Mouse (Mus musculus): ENCODE results near the gene Ift43.

Gene Ift43

DNA sequence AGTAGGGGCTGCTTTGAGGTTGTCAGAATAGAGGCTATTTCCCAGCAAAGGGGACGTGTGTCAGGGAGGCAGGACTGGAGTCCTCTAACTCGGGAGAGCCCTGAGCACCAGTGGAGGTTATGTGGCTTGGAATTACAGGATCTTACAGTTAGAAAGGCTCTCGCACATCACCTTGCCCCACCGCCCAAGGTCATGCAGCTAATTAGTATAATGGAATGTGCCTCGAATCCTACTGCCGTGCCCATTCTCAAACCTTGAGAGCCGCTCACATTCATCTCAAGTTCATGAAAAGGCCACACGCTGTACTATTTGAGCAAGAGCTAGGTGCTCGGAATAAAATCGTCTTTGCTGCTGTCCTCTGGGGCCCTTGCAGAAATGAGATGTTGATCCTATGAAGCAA lies 47.4 kb downstream of the Ift43 start:
- DNase-seq (ENCODE audit: low spot score), result no peak

DNA sequence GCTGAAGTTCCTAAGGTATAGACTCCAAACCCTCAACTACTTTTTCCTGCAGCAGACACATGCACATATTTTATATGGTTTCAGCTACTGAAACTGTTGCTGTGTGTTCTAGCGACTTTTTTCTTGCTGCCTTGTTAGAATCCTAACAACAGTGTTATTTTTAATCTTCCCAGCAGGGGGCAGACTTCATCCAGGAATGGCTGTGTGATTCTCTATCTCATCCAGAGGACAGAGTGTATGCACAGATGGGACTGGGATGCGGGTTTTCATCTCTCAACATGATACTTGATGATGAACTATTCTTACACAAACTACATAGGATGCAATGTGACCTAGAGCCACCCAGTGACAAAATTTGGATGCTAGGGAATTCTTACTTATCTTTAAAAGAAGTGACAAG lies 50.5 kb downstream of the Ift43 start:
- peak; percentile 89 for DNase-seq (ENCODE audit: low spot score)

DNA sequence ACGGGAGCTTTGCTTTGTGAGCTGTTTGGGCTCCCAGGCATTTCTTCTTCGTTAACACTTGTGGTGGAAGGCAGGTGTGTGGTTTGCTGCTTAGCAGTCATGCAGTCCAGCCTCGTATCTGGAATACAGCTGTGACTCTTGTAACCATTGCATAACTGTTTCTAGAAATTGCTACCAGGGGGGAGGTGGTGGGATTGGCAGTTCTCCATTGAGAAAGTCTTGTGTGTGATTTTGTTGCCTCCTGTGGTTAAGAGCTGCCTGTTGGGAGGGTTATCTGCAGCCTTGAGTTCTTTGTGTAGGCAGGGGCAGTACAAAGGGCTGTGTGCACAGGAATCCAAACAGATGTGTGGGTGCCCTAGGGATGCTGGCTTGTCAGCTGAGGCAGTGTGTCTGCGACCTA lies 53.4 kb downstream of the Ift43 start:
- no peak for DNase-seq (ENCODE audit: low spot score)

DNA sequence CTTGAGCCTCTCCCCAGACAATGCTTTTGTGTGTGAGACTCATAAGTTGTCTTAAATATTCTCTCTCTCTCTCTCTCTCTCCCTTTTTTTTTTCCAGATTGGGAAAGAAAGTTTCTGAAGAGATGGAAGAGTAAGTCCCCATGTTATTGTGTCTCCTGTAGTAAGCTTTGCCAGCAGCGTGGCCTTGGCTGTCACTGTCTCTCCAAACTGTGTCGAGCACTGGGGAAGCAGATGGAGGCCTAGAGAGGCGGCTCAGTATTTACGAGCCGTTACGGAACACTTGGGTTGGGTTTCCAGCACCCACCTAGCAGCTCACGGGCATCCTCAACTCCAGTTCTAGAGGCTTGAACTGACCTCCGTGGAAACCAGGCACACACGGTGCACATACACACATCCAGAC lies 56.4 kb downstream of the Ift43 start:
- DNase-seq (ENCODE audit: low spot score), result no peak

DNA sequence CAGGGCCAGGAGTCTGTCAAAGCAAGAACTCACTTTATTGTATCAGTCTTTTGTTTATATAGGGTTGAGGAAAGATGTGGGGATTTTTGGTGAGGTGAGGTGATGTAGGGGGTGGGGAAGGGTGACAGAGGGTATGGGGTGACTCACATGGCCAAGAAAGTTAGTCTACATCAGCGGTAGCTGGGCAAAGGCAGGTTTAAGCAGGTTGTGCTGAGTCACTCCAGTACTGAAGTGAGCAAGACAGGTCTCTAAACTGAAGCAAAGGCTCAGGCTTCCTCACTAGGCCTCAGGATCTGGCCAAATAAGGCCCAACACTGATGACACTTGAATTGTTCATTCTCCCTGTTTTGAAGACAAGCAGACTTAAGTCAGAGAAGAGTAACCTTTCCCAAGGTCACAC lies 60.0 kb downstream of the Ift43 start:
- no peak for DNase-seq (ENCODE audit: low spot score)

DNA sequence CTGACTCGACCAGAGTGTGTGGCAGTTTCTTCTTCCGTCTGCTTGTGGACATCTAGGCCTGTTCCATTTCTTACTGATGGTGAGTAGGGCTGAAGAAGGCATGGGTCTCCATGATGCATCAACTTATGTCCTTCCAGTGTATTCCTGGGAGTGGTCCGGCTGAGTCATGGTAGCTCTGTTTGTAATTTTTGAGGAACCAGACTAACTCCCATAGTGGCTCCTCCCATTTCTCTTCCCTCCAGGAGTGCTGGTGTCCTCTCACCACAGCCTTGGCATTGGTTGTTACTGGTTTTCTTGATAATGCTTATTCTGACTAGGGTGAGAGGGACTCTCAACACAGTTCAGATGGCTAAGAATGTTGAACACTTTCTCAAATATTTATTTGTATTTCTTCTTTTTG lies 63.9 kb downstream of the Ift43 start:
- no peak for DNase-seq (ENCODE audit: low spot score)

DNA sequence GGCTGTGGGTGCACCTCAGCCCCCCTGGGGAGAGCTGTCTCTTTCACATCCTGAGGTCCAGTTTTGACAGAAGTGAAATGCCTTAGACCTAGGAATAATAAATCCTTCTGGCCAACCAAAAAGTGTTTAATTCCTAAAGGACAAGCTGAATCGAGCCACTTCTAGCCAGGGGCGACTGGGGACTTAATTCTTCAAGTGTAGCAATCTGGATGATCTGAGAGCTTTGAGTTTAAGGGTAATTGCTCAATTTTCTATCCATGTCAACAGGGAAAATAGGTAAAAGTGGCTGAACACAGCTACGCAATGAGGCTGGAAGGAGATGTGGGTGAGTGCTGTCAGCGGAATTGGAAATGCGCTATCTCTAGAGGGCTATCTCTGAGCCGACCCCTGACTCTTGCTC lies 65.9 kb downstream of the Ift43 start:
- DNase-seq (ENCODE audit: low spot score), result no peak

DNA sequence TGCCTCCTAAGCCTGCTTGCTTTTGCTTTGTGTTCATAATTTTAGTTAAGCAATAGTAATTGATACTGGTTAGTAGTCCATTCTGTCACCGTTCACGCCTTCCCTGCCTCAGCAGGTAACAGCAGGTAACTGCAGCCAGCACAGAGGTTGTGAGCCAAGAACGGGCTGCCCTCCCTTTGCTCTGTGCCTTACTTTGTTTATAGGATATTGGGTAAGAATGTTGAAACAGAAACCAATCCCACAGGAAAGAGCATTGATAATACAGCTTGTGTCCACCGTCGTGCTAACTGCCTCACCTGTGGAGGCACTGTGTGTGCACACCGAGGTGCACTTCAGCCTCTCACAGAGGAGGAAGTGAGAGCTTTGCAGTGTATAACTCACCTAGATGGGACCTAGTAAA lies 66.7 kb downstream of the Ift43 start:
- DNase-seq (ENCODE audit: low spot score), result no peak

DNA sequence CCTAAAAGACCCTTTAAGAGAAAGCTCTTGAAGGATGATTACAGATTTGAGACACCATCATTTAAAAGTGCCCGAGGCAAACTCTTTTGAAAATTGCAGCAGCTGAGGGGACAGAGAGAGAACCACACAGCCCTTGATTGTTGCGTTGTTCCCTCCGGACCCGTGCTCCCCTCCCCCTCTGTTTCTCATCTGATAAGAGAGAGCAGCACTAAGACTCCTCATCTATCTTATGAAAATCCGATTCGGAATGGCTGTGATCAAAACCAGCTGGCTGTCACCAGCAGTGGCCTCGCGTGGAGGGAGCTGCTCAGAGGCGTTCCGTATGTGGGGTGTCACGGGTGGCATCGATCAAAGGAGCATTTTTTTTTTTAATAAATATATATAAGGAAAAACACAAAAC lies 69.6 kb downstream of the Ift43 start:
- no peak for DNase-seq (ENCODE audit: low spot score)

DNA sequence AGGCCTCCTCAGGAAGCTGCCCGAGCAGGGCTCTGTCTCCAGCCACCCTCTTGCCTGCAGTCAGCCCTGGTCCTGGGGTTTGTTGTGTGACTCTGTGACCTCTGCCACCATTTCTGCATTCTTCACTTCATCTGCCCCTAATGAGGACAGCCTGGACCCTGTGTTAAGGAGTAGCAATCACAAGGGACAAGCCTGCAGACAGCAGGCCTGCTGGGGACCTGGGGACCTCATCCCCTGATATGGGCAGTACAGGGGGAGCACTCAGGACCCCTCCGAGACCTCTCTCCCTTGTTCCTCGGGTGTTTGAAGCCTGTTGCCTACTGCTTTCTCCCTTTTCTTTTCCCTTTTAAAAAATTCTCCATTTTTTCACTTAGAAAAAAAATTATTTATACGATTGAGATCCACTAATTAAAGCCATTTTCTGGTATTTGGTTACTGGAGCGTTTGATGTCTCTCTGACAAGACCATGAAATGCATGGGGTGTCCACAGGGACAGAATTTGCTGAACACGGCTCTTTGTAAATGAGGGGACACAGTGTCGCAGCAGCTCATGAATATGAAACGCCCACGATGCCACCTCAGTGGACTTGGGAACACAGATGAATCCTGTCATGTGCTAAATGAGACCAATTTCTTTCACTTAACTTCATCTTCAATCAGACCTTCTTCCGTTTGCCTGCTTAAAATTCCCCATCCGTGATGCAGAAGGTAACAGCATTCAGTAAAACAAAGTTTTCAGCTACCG lies 71.0 kb downstream of the Ift43 start:
- no peak for DNase-seq (ENCODE audit: low spot score)

DNA sequence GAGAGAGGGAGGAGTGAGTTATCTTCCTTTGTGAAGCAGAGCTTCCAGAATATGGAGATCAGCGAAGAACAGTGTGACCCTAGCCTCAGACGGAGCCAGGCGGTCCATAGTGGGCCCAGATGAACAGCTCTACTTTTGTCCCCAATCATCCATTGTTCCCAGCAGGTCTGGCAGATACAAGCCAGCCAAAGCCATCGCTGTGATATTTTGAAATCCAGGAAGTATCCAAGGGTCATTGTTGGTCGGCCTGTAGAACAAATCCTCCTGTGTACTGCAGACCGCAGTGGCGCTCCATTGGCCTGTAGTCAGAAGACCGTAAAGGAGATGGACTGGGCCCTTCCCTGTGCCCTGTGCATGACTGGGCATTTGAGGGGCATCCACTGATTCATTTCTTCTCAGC lies 72.8 kb downstream of the Ift43 start:
- DNase-seq (ENCODE audit: low spot score), result peak; percentile 47

DNA sequence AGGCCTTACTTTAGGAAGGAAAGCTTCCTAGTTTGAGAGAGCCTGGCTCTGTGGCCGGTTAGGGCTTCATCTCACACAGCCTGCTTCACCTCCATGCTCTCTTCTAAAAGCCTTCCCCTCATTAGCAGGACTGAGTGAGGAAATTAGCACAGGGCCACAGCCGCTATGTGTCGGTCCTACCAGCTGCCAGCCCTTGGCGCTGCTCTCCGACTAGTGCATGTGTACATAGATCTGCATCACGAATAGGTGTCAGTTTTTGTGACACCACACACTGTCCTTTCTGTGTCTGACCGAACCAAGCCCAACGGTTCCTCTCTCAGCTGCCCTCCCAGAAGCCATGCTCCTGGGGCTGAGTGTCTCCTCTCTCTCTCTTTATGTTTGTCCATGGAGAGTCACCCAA lies 74.8 kb downstream of the Ift43 start:
- no peak for DNase-seq (ENCODE audit: low spot score)

DNA sequence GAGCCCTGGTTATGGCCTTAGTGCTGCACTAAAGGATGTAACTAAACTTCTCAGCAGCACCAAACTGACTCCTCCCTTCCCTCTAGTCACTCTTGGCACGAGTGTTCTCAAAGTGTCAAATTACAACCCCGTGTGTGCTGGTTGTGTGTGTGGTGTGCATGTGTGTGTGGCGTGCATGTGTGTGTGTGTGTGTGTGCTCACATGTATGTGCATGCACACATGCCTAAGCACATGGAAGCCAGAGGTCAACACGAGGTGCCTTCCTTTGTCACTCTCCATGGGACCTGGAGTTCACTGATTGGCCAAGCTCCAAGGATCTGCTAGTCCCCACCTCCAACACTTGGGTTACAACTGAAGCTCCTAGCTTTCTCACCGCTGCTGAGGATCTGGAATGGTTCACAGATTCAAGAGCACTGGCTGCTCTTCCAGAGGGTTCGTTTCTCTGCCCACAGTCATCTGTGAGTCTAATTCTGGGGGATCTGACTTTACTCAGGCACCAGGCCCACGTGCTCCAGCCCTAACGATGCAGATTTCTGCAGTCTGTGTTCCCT lies 75.6 kb downstream of the Ift43 start:
- peak; percentile 53 for DNase-seq (ENCODE audit: low spot score)

DNA sequence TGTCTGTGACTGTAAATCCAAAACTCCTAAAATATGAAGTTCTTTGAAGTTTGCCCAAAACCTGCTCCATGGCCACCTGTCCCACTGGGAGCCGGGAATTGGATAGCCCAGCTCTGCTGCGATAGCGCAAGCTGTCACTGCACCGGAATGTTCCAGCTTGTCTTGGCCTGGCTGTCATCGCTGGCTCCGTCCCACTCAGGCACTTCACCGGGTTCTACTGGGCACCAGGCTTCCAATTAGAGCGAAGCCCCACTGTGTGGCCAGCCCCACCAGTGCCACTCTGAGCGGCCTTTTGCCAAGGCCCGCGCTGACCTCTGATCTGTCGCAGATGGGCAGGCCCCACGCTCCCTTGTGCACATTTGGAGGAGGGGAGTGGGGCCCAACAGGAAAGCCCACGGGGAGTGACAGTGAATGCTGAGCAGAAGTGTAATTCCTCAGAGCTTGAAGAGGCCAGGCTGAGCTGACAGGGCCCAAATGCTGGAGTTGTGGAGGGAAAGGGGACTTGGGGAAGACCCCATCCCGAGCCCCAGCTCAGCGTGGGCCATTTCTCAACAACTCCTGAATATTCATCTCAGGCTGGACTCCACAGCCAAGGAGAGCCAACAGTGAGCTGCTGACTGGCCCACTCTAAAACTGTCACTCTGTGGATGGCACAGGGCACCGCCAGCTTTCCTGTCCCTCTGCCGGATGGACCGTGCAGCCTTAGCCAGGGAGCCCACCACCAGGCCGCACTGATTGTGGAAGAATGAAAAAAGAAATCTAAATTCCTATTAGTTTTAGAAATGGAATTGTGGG lies 76.5 kb downstream of the Ift43 start:
- DNase-seq (ENCODE audit: low spot score), result peak; percentile 81

DNA sequence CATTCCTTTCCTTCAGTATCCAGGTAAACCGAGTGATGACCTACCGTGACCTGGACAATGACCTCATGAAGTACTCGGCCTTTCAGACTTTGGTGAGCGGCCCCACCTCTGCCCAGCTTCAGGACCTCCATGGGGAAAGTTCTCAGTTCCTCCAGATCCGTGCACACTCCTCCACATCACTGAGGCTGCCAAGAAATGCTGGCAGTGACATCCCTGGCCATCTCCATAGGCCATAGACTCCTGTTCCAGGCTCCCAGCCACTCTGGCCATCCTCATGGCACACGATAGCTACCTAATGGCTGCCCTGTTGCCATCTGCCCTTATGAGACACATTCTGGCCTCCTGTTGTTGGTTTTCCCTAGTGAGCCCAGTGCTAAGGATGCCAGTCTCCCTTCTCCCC lies 79.1 kb downstream of the Ift43 start:
- no peak for DNase-seq (ENCODE audit: low spot score)

DNA sequence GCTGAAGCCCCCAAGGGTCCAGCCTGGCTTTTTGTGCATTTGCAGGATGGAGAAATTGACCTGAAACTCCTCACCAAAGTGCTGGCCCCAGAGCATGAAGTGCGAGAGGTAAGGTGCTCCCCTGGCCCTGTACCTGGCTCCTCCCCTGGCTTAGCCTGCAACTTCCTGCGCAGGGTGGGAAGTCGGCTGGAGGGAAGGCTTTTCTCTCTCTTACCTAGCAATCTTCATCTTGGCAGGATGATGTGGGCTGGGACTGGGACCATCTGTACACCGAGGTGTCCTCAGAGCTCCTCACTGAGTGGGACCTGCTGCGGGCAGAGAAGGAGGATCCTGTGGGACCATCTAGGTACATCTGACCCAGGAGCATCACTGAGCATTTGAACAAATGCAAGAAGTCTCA lies 79.6 kb downstream of the Ift43 start:
- no peak for DNase-seq (ENCODE audit: low spot score)

DNA sequence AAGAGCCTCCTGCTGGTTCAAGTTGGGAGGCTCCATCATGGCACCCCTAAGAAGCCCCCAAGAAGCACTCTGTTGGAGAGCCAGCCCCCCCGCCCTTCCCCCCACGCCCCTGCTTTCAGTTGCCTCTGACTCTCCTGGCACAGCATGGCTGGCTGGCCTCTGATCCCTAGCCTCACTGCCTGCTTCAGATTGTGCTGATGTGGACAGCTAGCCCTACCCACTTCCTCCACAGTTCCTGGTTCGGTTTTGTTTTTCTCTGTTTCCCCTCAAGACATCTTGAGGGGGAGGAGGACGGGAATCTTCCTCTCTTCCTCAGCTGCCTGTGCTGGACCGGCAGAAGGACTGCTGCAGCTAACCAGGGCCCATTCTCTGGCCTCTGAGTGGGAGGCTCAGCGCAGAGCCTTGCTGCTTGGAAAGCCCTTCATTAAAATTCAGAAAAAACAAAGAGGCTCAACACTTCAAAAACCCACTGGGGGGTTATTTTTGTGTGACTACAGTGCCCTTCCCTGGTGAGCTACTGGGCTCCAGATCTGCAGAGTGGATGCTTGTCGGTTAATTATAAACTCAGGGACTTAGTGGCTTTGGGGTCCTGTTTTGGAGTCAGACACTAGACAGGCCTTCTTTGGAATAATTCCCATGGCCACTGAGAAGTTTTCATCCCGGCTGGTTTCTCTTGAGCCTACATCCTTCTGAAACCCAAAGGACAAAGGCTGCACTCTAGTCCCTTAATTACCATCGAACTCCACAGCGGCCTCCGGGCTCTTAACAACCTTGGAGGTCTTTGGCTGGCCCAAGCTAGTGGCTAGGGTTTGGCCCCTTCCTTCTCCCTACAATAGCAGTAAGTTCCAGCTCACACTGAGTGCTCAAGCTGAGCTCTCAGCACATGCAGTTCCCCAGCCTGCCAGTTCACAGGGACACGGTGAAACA lies 80.8 kb downstream of the Ift43 start:
- no peak for DNase-seq (ENCODE audit: low spot score)

DNA sequence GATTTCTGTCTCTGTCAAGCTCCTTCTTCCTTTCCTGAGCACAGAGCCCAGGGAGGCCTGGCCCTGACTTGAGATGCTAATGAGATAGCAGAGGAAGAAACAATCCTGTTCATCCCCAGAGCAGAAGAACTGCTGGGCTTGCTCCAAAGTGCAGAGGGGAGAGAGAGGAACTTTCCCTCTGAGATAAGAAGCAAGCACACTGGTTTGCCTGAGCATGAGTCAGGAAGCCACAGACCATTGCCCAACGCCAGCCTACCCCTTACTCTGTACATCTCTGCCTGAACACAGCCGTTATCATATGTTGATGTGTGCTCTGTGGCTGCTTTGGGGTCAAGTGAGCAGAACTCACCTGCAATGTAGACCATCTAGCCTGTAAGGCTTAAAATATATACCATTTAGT lies 83.9 kb downstream of the Ift43 start:
- no peak for DNase-seq (ENCODE audit: low spot score)

DNA sequence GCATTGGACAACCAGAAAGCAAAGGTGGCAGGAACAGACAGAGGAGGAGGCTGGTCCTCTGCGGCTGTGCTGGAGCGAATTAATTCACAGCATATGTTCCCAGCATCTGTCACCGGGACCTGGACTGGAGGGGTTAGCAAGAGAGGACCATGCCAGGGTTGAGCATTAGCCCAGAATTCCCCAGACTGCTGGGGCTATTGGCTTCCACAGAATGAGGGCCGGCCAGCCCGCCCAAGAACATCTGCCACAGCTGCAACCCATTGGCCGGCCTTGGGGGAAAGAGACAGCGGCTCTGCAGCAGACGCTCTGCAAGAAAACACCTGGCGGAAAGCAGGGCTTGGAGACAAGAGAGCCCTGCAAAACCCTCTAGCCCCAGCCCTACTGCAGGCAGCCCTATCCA lies 84.7 kb downstream of the Ift43 start:
- no peak for DNase-seq (ENCODE audit: low spot score)

DNA sequence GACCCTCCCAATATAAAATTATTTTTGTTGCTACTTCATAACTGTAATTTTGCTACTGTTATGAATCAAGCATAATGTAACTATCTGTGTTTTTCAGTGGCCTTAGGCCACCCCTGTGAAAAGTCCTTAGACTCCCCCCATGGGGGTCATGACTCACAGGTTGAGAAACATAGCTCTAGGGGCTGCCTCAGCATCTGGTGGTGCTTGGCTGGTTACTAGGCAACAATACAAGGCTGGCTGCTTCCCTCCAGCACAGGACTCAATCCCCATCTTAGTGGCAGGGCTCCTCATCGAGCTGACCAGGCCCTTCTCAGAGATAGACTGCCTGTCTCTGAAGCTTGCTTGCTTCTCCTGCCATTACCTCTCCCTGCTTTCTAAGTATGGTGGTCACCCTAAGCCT lies 86.4 kb downstream of the Ift43 start:
- DNase-seq (ENCODE audit: low spot score), result no peak

DNA sequence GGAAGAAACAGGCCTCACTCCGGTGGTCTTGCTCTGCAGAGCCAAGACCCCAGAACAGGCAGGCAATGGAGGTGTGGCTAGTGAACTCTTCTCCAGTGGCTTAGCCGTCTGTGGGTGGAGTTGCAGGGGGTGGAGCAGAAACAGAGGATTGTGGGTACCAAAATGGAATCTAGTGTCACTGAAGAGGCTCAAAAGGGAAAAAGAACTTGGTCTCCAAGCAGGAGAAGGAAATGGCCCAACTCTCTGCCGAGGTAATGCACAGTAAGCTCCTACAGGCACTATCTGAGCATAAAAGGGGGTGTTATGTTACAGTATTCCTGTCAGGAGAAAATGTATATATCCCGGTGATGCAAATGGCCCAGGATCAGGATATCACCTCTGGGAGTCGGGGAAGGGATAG lies 86.9 kb downstream of the Ift43 start:
- no peak for DNase-seq (ENCODE audit: low spot score)

DNA sequence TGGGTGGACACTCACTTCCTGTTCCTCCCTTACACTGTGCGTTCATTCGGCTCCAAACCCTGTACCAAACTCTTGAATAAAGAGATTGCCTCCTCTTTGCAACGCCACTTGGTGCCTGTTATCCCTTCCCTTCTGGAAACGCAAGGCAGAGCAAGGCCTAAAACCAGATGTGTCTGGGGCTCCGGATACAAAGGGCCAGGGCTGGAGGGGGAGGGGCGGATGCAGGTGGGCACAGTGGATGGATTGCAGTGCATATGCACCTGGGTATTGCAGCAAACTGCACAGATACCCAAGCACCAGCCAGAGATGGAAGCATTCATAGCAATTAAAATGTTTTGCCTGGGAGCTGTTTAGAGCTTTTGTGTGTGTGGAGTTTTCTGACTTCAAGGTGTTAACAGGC lies 91.0 kb downstream of the Ift43 start:
- no peak for DNase-seq (ENCODE audit: low spot score)
